Mouse (Mus musculus) adrenal gland, adult 10 weeks (tissue): ENCODE measurements around the gene Sacm1l. TPM values are rescaled to one million over a fixed set of nuclear protein-coding genes. Genes with fewer than 3 reads are reported as not detected.

ENCODE experiments used
- polyA plus RNA-seq: library from polyadenylated mRNA; stranded (reverse); fragments of 350-450 nt; fragmentation: Illumina TruSeq; extraction: RNeasy Lipid Tissue Mini Kit (QIAGEN cat#74804); gene quantifications from one replicate; pipeline ENCODE4 v1.2.3, GENCODE M21; 2014; ENCODE audit warnings: low read depth, low replicate concordance

The Sacm1l gene
- 292 TPM for polyA plus RNA-seq

GRCm38 (mm10) chr9:123529392-123530157, at the start of gene Sacm1l:
Sacm1l (plus strand) TSS chr9:123529759.

DNA sequence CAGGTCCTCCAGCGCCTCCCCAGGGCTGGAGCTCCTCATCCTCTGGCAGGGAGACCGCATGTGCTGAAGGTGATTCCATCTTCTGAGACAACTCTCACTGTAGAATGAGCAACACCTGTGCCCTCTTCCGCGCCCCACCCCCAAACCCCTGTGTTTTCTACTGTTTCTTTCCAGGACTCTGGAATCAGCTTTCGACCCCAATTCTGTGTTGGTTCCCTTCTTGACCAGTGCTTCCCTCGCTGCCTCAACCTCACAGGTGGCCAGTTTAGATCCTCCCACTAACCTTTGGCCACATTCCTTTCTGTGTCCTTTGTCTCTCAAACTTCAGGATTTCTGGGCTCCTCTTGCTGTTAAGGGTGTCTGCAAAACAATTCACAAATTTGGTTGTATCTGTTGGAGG, 102.7 kb downstream of the Sacm1l start, which contains the start of gene Slc6a20b:
Gene Slc6a20b, minus strand, starts transcription at position 285 of the 400 bp plus-strand sequence.

Other genes starting within 250 kb of the Sacm1l start
- 36.7 TPM for gene Lars2, start 162.8 kb upstream of the Sacm1l start, polyA plus RNA-seq
- gene Limd1, start 51.1 kb upstream of the Sacm1l start, polyA plus RNA-seq, result 16.2 TPM
- gene Slc6a20b, start 102.8 kb downstream of the Sacm1l start, polyA plus RNA-seq, result not detected
- 0.23 TPM for gene Ccr9, start 148.7 kb downstream of the Sacm1l start, polyA plus RNA-seq
- gene Slc6a20a, start 149.1 kb downstream of the Sacm1l start, polyA plus RNA-seq, result not detected
- gene Lztfl1, start 187.9 kb downstream of the Sacm1l start, polyA plus RNA-seq, result 146 TPM